Mouse (Mus musculus) intestine, postnatal 0 days (tissue): ENCODE measurements around the gene Phf23. TPM values are rescaled to one million over a fixed set of nuclear protein-coding genes. Genes with fewer than 3 reads are reported as not detected.

Source experiments
- ATAC-seq: fragments of 200-750 bp; cut with Nextera tagmentation; 2 replicates; pipeline ENCODE4 v1.8.0; 2017; ENCODE audit warnings: mild to moderate bottlenecking, moderate TSS enrichment, moderate library complexity
- H3K27ac ChIP-seq: fragments of 300-500 bp; sonication (generic); 2 replicates; pipeline ENCODE4 v1.5.1; 2014; ENCODE audit warnings: mild to moderate bottlenecking, low read depth, low read length, moderate library complexity
- H3K27me3 ChIP-seq: fragments of 300-500 bp; sonication (generic); replicated peaks from 2 replicates; pipeline ENCODE4 v1.6.1; 2014; ENCODE audit warnings: low read length, mixed read lengths; ENCODE audit not compliant: control insufficient read depth, insufficient read depth
- H3K36me3 ChIP-seq: fragments of 300-500 bp; sonication (generic); 2 replicates; pipeline ENCODE4 v1.6.1; 2014; ENCODE audit warnings: mild to moderate bottlenecking, moderate library complexity; ENCODE audit not compliant: control insufficient read depth, insufficient read depth
- H3K4me1 ChIP-seq: fragments of 300-500 bp; sonication (generic); replicated peaks from 2 replicates; pipeline ENCODE4 v1.6.1; 2014; ENCODE audit warnings: antibody characterized with exemption, low read length, mixed read lengths; ENCODE audit not compliant: control insufficient read depth, insufficient read depth
- H3K4me2 ChIP-seq: fragments of 300-500 bp; sonication (generic); replicated peaks from 2 replicates; pipeline ENCODE4 v1.6.1; 2014; ENCODE audit warnings: low read depth, mild to moderate bottlenecking, moderate library complexity
- H3K4me3 ChIP-seq: fragments of 300-500 bp; sonication (generic); 2 replicates; pipeline ENCODE4 v1.5.1; 2014; ENCODE audit warnings: low read depth, low read length
- H3K9ac ChIP-seq: fragments of 300-500 bp; sonication (generic); 2 replicates; pipeline ENCODE4 v1.6.1; 2014; ENCODE audit warnings: mild to moderate bottlenecking, low read depth, low read length
- H3K9me3 ChIP-seq: fragments of 300-500 bp; sonication (generic); 2 replicates; pipeline ENCODE4 v1.6.1; 2016; ENCODE audit warnings: mixed run types; ENCODE audit not compliant: control insufficient read depth
- CTCF ChIP-seq: sonication (generic); IDR thresholded peaks from 2 replicates; pipeline ENCODE4 v1.5.1; 2016; ENCODE audit warnings: low read depth, mild to moderate bottlenecking, control low read depth, antibody characterized with exemption, moderate library complexity
- WGBS: fragments of 180-500 bp; shearing (Covaris S2); extraction: QIAGEN DNeasy Blood & Tissue Kit; methylation state at CpG from one replicate; pipeline ENCODE4 v1.1.7; 2014; 5-methylcytosine and 5-hydroxymethylcytosine counted together
- polyA plus RNA-seq: library from polyadenylated mRNA; unstranded; fragments of >200 nt; fragmentation: Nextera tagmentation; extraction: Ambion mirVana; gene quantifications from 2 replicates; pipeline ENCODE4 v1.2.1, GENCODE M21; 2015

Phf23 gene
- polyA plus RNA-seq, 1 experiment from 2014 or later = 32.6 TPM

- no peak for ATAC-seq
- TF ChIP-seq CTCF = no peak
- Histone ChIP-seq H3K9ac (no peak overlapping the region), H3K4me2 (no peak overlapping the region), H3K9me3 (no peaks in the 10 kb centered on the region), H3K4me1 (no peaks in the 10 kb centered on the region), H3K4me3 (no peak overlapping the region), H3K36me3 (peaks cover 4% of the 10 kb centered on the region; the same call in 1 of the 2 replicates), H3K27ac (no peak overlapping the region), H3K27me3 (no peaks in the 10 kb centered on the region)
- WGBS = 79% methylated on average over 7 of the region's 7 CpGs
Measured at GRCm38 (mm10) chr11:70038174-70038573, 42.6 kb downstream of the Phf23 start.

- no peak overlapping the region for H3K4me2 ChIP-seq
- no peaks in the 10 kb centered on the region for H3K9me3 ChIP-seq
- H3K4me1 ChIP-seq = no peaks in the 10 kb centered on the region
- no peak overlapping the region for H3K4me3 ChIP-seq
- H3K27ac ChIP-seq = no peak overlapping the region
- no peak for ATAC-seq
- no peaks in the 10 kb centered on the region for H3K27me3 ChIP-seq
- WGBS = 90% methylated on average over 10 of the region's 10 CpGs
- H3K36me3 ChIP-seq = peaks cover 4% of the 10 kb centered on the region; the same call in 1 of the 2 replicates
- TF ChIP-seq CTCF = no peak
- H3K9ac ChIP-seq = no peak overlapping the region
Measured at GRCm38 (mm10) chr11:70039631-70040030, 44.1 kb downstream of the Phf23 start.

DNA sequence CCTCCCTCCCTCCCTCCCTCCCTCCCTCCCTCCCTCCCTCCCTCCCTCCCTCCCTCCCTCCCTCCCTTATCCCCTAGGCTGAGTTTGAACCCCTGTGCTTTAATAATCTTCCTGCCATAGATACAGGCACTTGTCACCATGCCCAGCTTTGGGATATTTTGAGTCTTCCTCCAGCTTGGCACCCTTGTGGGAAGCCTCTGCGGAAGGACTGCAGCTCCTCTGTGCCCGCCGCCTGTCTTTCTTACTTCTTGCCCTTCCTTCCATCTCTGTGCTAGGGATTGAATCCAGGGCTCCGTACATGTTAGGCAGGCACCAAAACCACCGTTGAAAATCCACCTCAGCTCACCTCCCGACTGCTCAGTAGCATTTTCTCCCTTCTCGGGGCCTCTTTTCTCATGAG is 44.6 kb downstream of the Phf23 start:
- Histone ChIP-seq H3K9ac (no peak overlapping the region), H3K27me3 (no peaks in the 10 kb centered on the region), H3K4me2 (no peak overlapping the region), H3K9me3 (no peaks in the 10 kb centered on the region), H3K4me1 (no peaks in the 10 kb centered on the region), H3K27ac (no peak overlapping the region), H3K4me3 (no peak overlapping the region), H3K36me3 (peaks cover 4% of the 10 kb centered on the region; the same call in 1 of the 2 replicates)
- no peak for TF ChIP-seq CTCF
- no peak for ATAC-seq
- WGBS = 89% methylated on average over 7 of the region's 7 CpGs

DNA sequence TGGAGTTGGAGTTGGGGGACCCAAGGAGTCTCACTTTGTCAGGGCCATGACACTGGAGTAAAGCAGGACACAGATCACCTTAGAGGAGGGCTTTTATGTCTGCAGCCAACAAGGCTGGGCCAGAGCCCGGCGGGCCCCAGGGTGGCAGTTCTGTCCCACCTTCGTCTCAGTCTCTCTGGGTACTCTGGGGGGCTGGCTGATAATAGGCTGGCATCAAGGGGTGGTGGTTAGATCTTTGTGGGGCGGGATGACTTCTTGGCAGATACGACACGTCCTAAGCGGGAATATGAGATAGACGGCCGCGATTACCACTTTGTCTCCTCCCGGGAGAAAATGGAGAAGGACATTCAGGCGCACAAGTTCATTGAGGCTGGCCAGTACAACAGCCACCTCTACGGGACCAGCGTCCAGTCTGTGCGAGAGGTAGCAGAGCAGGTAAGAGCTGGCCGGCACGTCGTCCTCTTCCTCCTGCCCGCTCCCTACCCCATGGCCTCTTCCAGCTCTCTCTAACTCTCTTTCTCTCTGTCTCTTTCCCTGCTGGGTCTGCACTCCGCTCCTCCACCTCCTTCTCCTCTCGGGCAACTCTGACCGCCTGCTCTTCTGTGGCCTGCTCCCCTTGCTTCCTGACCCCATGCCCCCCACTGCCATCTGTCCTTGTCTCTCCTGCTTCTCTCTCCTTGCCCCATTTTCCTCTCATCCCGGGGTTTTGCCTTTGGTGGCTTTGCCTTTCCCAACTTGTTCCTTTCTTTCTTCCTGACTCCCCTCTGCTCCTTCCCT is 46.9 kb downstream of the Phf23 start:
- Histone ChIP-seq H3K9me3 (no peaks in the 10 kb centered on the region), H3K36me3 (peaks cover 4% of the 10 kb centered on the region; the same call in 1 of the 2 replicates), H3K4me1 (no peaks in the 10 kb centered on the region), H3K9ac (no peak overlapping the region), H3K4me3 (no peak overlapping the region), H3K4me2 (no peak overlapping the region), H3K27me3 (no peaks in the 10 kb centered on the region), H3K27ac (no peak overlapping the region)
- WGBS = 87% methylated on average over 23 of the region's 23 CpGs
- TF ChIP-seq CTCF = no peak
- ATAC-seq = no peak

GRCm38 (mm10) chr11:70043665-70044064 is 48.1 kb downstream of the Phf23 start:
- no peak overlapping the region for H3K4me3 ChIP-seq
- ATAC-seq = no peak
- H3K9me3 ChIP-seq = no peaks in the 10 kb centered on the region
- H3K27ac ChIP-seq = no peak overlapping the region
- no peaks in the 10 kb centered on the region for H3K4me1 ChIP-seq
- peaks cover 4% of the 10 kb centered on the region; the same call in 1 of the 2 replicates for H3K36me3 ChIP-seq
- no peaks in the 10 kb centered on the region for H3K27me3 ChIP-seq
- H3K4me2 ChIP-seq = no peak overlapping the region
- TF ChIP-seq CTCF = no peak
- H3K9ac ChIP-seq = no peak overlapping the region
- 86% methylated on average over 7 of the region's 7 CpGs for WGBS

- Histone ChIP-seq H3K9me3 (no peaks in the 10 kb centered on the region), H3K36me3 (peaks cover 4% of the 10 kb centered on the region; the same call in 1 of the 2 replicates), H3K27ac (no peak overlapping the region), H3K9ac (no peak overlapping the region), H3K4me1 (no peaks in the 10 kb centered on the region), H3K4me2 (no peak overlapping the region), H3K27me3 (no peaks in the 10 kb centered on the region), H3K4me3 (no peak overlapping the region)
- 59% methylated on average over 9 of the region's 9 CpGs for WGBS
- ATAC-seq = no peak
- TF ChIP-seq CTCF = no peak
Measured at GRCm38 (mm10) chr11:70045435-70045834, 49.9 kb downstream of the Phf23 start.
